Comparison of ENCODE assay signal across 12 mouse cellular contexts in genomic region chr14:47151306-47151705, GRCm38 (mm10).
"Had no signal": no experiment of that assay in that cellular context is flagged by ENCODE, and none has a peak within 500 bp of the region (broad histone marks: within the 10 kb centered on the region; RNA-seq: fewer than 3 reads in every experiment).

No protein-coding gene starts in this region.

- DNase-seq: lung, embryonic 14.5 days; lung, postnatal 10 days; lung, postnatal 4 days; midbrain, embryonic 14.5 days; retina, postnatal 1 day; right cerebral cortex, adult 18-20 months; right cerebral cortex, postnatal 25 days; right cerebral cortex, postnatal 4 days; spleen, adult 18-20 months; thymus, adult 18-20 months; thymus, postnatal 14 days; thymus, postnatal 36 days had no signal
